Mouse (Mus musculus) kidney, postnatal 36 days (tissue): ENCODE results near the gene Ppp1r14b.
A peak's percentile ranks its signal among the peaks of the same experiment; 100 is the strongest.
"Not testable (repeated sequence)": the region's sequence is repeated elsewhere in the genome, so short reads cannot be mapped to it uniquely, and the experiment has no call there.

Experiments used
- DNase-seq, 2 experiments: peaks; one replicate each; pipeline ENCODE4 v3.0.0; 2021 to 2022; ENCODE audit warnings: mixed read lengths in 2 of 2

Ppp1r14b gene

DNA sequence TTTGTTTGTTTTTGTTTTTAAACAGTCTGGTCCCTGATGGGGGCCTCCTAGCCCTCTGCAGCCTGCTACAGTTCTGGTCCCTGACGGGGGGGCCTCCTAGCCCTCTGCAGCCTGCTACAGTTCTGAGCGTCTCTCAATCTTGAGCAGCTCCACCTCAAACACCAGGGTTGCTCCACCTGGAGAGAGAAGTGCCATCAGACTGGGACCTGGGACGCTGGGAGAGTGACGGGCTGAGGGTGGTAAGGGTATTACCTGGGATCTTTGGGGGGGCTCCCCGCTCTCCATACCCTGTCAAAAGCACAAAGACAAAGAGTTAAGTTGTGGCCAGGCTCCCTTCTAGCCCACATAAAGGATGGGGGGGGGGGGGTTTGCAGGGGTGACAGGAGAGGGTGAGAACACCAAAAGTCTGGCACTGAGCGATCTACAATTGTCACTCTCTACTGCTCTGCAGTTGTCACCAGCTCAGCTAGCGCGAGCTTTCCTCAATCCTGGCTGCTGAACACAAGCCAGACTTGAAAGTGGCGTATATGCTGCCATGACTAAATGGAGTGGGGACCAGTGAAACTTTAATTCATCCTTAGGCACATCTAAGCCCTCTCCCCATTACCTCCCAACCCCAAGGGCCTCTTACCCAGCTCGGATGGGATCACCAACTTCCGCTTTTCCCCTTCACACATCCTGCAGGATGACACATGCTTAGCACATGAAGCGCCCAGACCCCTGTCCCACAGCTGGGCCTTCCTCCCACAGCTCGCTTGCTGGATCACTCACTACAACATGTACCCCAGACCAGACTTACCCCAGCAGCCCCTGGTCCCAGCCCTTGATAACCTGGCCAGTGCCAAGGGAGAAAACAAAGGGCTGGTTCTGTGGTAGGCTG is 3.2 kb downstream of the Ppp1r14b start:
- DNase-seq = no peak

GRCm38 (mm10) chr19:6978639-6978974 is 3.8 kb downstream of the Ppp1r14b start:
- DNase-seq = no peak

GRCm38 (mm10) chr19:6979001-6979479 is 4.3 kb downstream of the Ppp1r14b start:
- DNase-seq = peak in 1 of 2 experiments; percentile 42

DNA sequence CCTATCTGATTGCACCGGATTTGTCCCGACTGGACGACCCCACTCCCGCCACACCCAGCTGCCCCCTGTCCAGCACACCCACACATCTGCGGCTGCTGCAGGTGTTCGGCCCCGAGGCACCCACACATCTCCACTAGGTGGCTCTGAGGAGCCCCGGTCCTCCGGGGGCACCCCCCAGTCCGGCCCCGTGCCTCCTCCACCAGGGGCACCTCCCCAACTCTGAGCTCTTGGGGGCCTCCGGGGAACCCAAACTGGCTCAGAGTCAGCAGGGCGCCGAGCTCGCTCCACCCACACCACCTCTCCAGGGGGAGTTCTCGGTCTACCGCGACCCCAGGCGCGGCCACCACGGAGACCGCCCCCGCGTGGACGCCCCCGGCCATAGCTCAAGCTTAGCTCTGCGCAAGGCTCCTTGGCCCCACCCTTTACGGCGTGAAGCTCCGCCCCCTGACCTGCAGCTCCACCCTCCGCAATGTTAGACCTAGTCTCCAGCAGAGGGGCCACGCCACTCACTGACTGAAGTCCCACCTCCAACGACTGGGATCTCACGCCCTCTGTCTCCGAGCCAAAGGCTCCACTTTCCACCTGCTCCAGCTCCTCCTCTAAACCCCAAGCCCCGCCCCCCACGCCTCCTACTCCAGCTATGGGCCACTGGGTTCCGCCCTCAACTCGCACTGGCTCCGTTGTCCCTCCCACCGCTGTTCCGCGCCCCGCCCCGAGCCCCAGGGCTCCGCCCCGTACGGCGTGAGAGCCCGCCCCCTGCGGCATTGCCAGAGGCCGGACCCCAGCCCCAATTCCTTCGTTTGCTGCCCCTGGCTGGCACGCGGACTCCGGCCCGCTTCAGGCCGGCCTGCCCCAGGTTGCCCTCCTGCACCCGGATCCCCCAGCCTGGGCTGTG is 5.0 kb downstream of the Ppp1r14b start:
- peak; percentile 100 for DNase-seq

- DNase-seq = peak; percentile 99
These were observed 5.8 kb downstream of the Ppp1r14b start, which contains the start of gene Fkbp2 for GRCm38 (mm10) chr19:6980381-6981093. Fkbp2 (minus strand) TSS chr19:6980501.

- no peak for DNase-seq
These were observed 6.7 kb downstream of the Ppp1r14b start for GRCm38 (mm10) chr19:6981465-6981864.

- no peak for DNase-seq
These were observed 8.9 kb downstream of the Ppp1r14b start for GRCm38 (mm10) chr19:6983621-6984020.

- no peak for DNase-seq
These were observed 10.5 kb downstream of the Ppp1r14b start for GRCm38 (mm10) chr19:6985300-6985699.

DNA sequence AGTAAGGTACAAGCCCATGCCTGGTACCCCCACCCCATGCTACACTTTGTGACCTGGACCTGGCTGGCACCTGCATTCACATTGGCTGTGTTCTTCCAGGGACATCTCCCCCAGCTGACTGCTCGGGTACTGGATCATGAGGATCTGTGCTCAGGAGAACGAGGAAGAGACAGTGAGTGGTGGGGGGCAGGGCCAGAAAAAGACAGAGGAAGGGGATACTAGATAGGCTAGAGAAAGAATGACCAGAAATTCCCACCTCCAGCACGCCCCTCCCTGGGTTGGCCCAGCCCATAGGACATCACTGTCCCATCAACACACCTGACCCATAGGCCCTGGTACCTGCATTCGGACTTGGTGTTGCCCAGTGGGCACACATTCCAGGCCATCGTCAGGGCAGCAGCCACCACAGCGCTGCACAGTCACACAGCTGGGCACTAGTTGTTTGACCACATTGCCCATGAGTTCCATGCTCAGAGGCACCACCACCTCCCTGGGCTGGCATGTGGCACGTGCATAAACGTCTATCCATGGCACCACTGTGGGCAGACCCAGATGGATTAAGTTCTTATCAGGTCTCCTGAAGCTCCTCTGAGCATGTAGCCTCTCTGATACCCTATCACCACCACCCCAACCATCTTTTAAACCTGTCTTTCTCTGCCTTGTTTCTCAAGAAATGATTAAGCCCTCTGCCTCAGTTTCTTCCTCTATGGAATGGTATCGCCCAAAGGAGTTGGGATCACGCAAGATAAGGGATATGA is 11.4 kb downstream of the Ppp1r14b start:
- no peak for DNase-seq

GRCm38 (mm10) chr19:6987061-6987903 is 12.5 kb downstream of the Ppp1r14b start, which contains the start of gene Vegfb:
Vegfb (minus strand) TSS chr19:6987651.
- DNase-seq = peak; percentile 69 to 87

- DNase-seq = no peak
These were observed 13.1 kb downstream of the Ppp1r14b start for GRCm38 (mm10) chr19:6987904-6988285.

GRCm38 (mm10) chr19:6989251-6989650 is 14.5 kb downstream of the Ppp1r14b start:
- no peak for DNase-seq

GRCm38 (mm10) chr19:6990712-6991111 is 15.9 kb downstream of the Ppp1r14b start:
- DNase-seq = no peak

GRCm38 (mm10) chr19:6991166-6991565 is 16.4 kb downstream of the Ppp1r14b start:
- not testable (repeated sequence) for DNase-seq

- peak; percentile 98 to 99 for DNase-seq
These were observed 17.5 kb downstream of the Ppp1r14b start, which contains the start of gene Dnajc4 for GRCm38 (mm10) chr19:6992011-6992858. Dnajc4 (minus strand) TSS chr19:6992572.

- DNase-seq = no peak
These were observed 18.4 kb downstream of the Ppp1r14b start for GRCm38 (mm10) chr19:6993011-6993770.

DNA sequence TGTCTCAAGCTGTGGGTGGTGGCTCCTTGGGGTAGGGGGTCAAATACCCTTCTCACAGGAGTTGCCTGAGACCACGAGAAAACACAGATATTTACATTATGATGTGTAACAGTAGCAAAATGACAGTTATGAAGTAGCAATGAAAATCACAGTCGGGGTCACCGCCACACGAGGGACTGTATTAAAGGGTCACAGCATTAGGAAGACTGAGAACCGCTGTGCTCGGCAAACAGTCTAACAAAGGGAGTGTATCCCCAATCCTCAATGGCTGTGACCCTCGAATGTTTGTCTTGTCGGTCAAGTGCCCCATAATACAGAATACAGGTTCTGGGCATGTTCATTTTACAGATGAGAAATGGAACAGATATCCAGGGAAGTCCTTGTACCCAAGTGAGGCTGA is 19.2 kb downstream of the Ppp1r14b start:
- no peak for DNase-seq

DNA sequence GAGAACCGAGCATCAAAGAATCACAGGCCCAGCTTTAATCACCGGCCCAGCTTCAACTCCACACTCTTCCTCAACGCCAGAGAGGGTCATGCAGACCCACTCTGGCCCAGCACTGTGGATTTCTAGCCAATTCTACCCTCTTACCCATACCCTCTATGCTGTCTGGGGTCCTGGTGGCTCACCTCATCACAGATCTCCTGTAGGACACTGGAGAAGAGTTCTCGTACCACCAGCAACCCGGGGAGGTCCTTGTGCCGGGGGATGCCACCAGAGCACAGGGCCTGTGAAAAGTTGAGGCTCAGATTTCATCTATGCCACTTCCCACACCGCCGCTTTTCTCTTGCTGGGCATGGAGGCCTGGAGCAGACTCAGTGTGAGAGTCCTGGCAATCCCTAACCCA is 19.7 kb downstream of the Ppp1r14b start:
- no peak for DNase-seq
